Mouse (Mus musculus): ENCODE results near the gene Cldn5.

- TF ChIP-seq CEBPB (IDR thresholded peaks at IDR 0.05; ENCODE audit: low read depth) (no peak), CTCF (IDR thresholded peaks at IDR 0.05; ENCODE audit: control insufficient read depth, insufficient read depth, insufficient read length) (no peak), MYOD1 (IDR thresholded peaks at IDR 0.05; ENCODE audit: control insufficient read depth, insufficient read length, low read depth) (no peak), USF1 (IDR thresholded peaks at IDR 0.05; ENCODE audit: low read depth) (no peak)
Observed at GRCm38 (mm10) chr16:18822356-18822755, 45.7 kb downstream of the Cldn5 start.

All from C2C12 (cell line).